Mouse (Mus musculus) CD4-positive helper T cell, adult 2 months (primary cell): ENCODE measurements around the gene Otulinl.

ENCODE experiments used
- DNase-seq: peaks from one replicate; pipeline ENCODE4 v3.0.0-alpha.2; 2012; ENCODE audit warnings: low read depth, missing footprints, low spot score

The Otulinl gene

GRCm38 (mm10) chr15:27656626-27657025 lies 24.8 kb downstream of the Otulinl start:
- DNase-seq: no peak

- no peak for DNase-seq
These were observed 26.4 kb downstream of the Otulinl start for GRCm38 (mm10) chr15:27655015-27655414.

GRCm38 (mm10) chr15:27647686-27648085 lies 33.7 kb downstream of the Otulinl start:
- DNase-seq: peak; percentile 52

GRCm38 (mm10) chr15:27646665-27647064 lies 34.7 kb downstream of the Otulinl start:
- no peak for DNase-seq

GRCm38 (mm10) chr15:27645250-27645649 lies 36.1 kb downstream of the Otulinl start:
- DNase-seq: no peak

GRCm38 (mm10) chr15:27642895-27643294 lies 38.5 kb downstream of the Otulinl start:
- peak; percentile 62 for DNase-seq

GRCm38 (mm10) chr15:27641171-27641570 lies 40.2 kb downstream of the Otulinl start:
- DNase-seq: peak; percentile 85

GRCm38 (mm10) chr15:27633941-27634900 lies 47.2 kb downstream of the Otulinl start:
- DNase-seq: no peak

- DNase-seq: peak; percentile 95
These were observed 50.6 kb downstream of the Otulinl start, which contains the start of gene Otulin for GRCm38 (mm10) chr15:27630601-27631383. Gene Otulin (minus strand): TSS chr15:27630693.

- peak; percentile 45 for DNase-seq
These were observed 51.4 kb downstream of the Otulinl start for GRCm38 (mm10) chr15:27629800-27630600.

- peak; percentile 38 for DNase-seq
These were observed 52.3 kb downstream of the Otulinl start for GRCm38 (mm10) chr15:27629046-27629445.

- DNase-seq: peak; percentile 89
These were observed 53.6 kb downstream of the Otulinl start for GRCm38 (mm10) chr15:27627794-27628193.

- no peak for DNase-seq
These were observed 55.1 kb downstream of the Otulinl start for GRCm38 (mm10) chr15:27626314-27626713.

- DNase-seq: no peak
These were observed 55.5 kb downstream of the Otulinl start for GRCm38 (mm10) chr15:27625890-27626255.

- DNase-seq: peak; percentile 58
These were observed 56.1 kb downstream of the Otulinl start for GRCm38 (mm10) chr15:27625014-27625889.

GRCm38 (mm10) chr15:27623286-27623685 lies 58.1 kb downstream of the Otulinl start:
- no peak for DNase-seq

- DNase-seq: no peak
These were observed 60.7 kb downstream of the Otulinl start for GRCm38 (mm10) chr15:27620475-27621185.

- DNase-seq: no peak
These were observed 61.7 kb downstream of the Otulinl start for GRCm38 (mm10) chr15:27619683-27620082.

GRCm38 (mm10) chr15:27618778-27619533 lies 62.4 kb downstream of the Otulinl start:
- no peak for DNase-seq
